Mouse (Mus musculus) cortical plate, adult 2 months (tissue): ENCODE data around the gene Camk1d.

Experiments
- CTCF ChIP-seq: fragments of 200-500 bp; IDR thresholded peaks from 2 replicates; pipeline ENCODE4 v1.5.1; 2011; ENCODE audit warnings: mild to moderate bottlenecking, control low read depth, low read length; ENCODE audit not compliant: insufficient read depth; ENCODE audit errors: extremely low read depth
- POLR2A ChIP-seq: fragments of 200-500 bp; IDR thresholded peaks from 2 replicates; pipeline ENCODE4 v1.6.1; 2011; ENCODE audit warnings: mild to moderate bottlenecking, low read length, control low read depth; ENCODE audit not compliant: insufficient read depth; ENCODE audit errors: extremely low read depth

- TF ChIP-seq POLR2A (no peak), CTCF (no peak)
These were observed 36.8 kb downstream of the Camk1d start for GRCm38 (mm10) chr2:5677472-5677871.
